Mouse (Mus musculus) ES-Bruce4 (cell line): ENCODE data around the gene Ccdc96. TPM values are rescaled to one million over a fixed set of nuclear protein-coding genes. Genes with fewer than 3 reads are reported as not detected.

Experiments used
- H3K27ac ChIP-seq: 2 replicates; pipeline ENCODE4 v1.5.1; 2012; ENCODE audit warnings: low read length, inconsistent platforms; ENCODE audit not compliant: insufficient read depth
- H3K27me3 ChIP-seq: 2 replicates; pipeline ENCODE4 v1.6.1; 2012; ENCODE audit warnings: mild to moderate bottlenecking, low read length, inconsistent platforms; ENCODE audit not compliant: control insufficient read depth, poor library complexity, insufficient read depth, severe bottlenecking
- H3K36me3 ChIP-seq: 2 replicates; pipeline ENCODE4 v1.6.1; 2012; ENCODE audit warnings: inconsistent platforms, mild to moderate bottlenecking, low read length, moderate library complexity; ENCODE audit not compliant: control insufficient read depth, poor library complexity, insufficient read depth, severe bottlenecking
- H3K4me1 ChIP-seq: one replicate; pipeline ENCODE4 v1.8.1; 2011; ENCODE audit warnings: low read length; ENCODE audit not compliant: control insufficient read depth, insufficient read depth
- H3K4me3 ChIP-seq: 2 replicates; pipeline ENCODE4 v1.5.1; 2011; ENCODE audit warnings: low read depth, mild to moderate bottlenecking, low read length
- H3K9ac ChIP-seq: 2 replicates; pipeline ENCODE4 v1.6.1; 2012; ENCODE audit warnings: low read depth, mild to moderate bottlenecking, inconsistent platforms; ENCODE audit not compliant: poor library complexity, severe bottlenecking
- H3K9me3 ChIP-seq: replicated peaks from 2 replicates; pipeline ENCODE4 v1.6.1; 2012; ENCODE audit warnings: mild to moderate bottlenecking, low read length, inconsistent platforms; ENCODE audit not compliant: control insufficient read depth, poor library complexity, insufficient read depth, severe bottlenecking
- CTCF ChIP-seq: IDR thresholded peaks from one replicate; pipeline ENCODE4 v1.8.1; 2011; ENCODE audit warnings: low read depth, low read length
- EP300 ChIP-seq: IDR thresholded peaks from 2 replicates; pipeline ENCODE4 v1.6.1; 2011; ENCODE audit warnings: low read depth, low read length; ENCODE audit not compliant: insufficient read depth
- POLR2A ChIP-seq: IDR thresholded peaks from one replicate; pipeline ENCODE4 v1.8.1; 2011; ENCODE audit warnings: low read length; ENCODE audit not compliant: insufficient read depth
- polyA plus RNA-seq: library from polyadenylated mRNA; stranded (reverse); fragments of >200 nt; gene quantifications from 2 replicates; pipeline ENCODE4 v1.2.4, GENCODE M21; 2011; ENCODE audit warnings: low read depth; ENCODE audit not compliant: missing spikeins, insufficient read depth, insufficient read length

Ccdc96 gene
- polyA plus RNA-seq, 1 experiment: 0.33 TPM

GRCm38 (mm10) chr5:36447872-36448271 lies 36.5 kb upstream of the Ccdc96 start:
- TF ChIP-seq POLR2A (no peak), EP300 (no peak), CTCF (no peak)
- H3K4me3 ChIP-seq: no peak overlapping the region
- H3K9me3 ChIP-seq: no peaks in the 10 kb centered on the region
- no peak overlapping the region for H3K9ac ChIP-seq
- H3K4me1 ChIP-seq: no peaks in the 10 kb centered on the region
- H3K36me3 ChIP-seq: no peaks in the 10 kb centered on the region
- no peaks in the 10 kb centered on the region for H3K27me3 ChIP-seq
- H3K27ac ChIP-seq: no peak overlapping the region

- Histone ChIP-seq H3K27ac (no peak overlapping the region), H3K4me1 (no peaks in the 10 kb centered on the region), H3K4me3 (no peak overlapping the region), H3K9me3 (no peaks in the 10 kb centered on the region), H3K9ac (no peak overlapping the region), H3K36me3 (no peaks in the 10 kb centered on the region), H3K27me3 (no peaks in the 10 kb centered on the region)
- TF ChIP-seq EP300 (no peak), CTCF (no peak), POLR2A (no peak)
Measured at GRCm38 (mm10) chr5:36449710-36450358, 34.6 kb upstream of the Ccdc96 start.

DNA sequence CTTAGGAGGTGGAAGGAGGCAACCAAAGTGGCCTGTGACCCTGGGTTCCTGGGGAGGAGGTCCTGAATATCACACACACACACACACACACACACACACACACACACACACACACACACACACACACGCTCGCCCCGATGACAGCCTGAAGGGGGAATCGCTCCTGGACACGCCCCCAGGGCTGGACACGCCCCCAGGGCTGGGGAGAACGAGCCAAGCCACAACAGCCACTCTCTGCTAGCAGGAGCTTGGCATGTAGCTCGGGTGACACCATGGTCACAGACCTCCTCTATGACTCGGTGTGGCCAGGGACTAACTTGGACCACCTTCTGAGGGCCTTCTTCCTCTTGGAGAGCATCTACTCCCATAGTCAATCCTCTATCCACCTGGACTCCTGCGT lies 33.3 kb upstream of the Ccdc96 start:
- TF ChIP-seq POLR2A (no peak), EP300 (no peak), CTCF (no peak)
- Histone ChIP-seq H3K27me3 (no peaks in the 10 kb centered on the region), H3K9me3 (no peaks in the 10 kb centered on the region), H3K4me3 (no peak overlapping the region), H3K9ac (no peak overlapping the region), H3K36me3 (no peaks in the 10 kb centered on the region), H3K27ac (no peak overlapping the region), H3K4me1 (no peaks in the 10 kb centered on the region)

GRCm38 (mm10) chr5:36451872-36452389 lies 32.5 kb upstream of the Ccdc96 start:
- Histone ChIP-seq H3K9me3 (no peaks in the 10 kb centered on the region), H3K4me1 (no peaks in the 10 kb centered on the region), H3K27ac (no peak overlapping the region), H3K36me3 (no peaks in the 10 kb centered on the region), H3K4me3 (no peak overlapping the region), H3K9ac (no peak overlapping the region), H3K27me3 (no peaks in the 10 kb centered on the region)
- no peak for TF ChIP-seq CTCF
- no peak for TF ChIP-seq EP300
- TF ChIP-seq POLR2A: no peak

DNA sequence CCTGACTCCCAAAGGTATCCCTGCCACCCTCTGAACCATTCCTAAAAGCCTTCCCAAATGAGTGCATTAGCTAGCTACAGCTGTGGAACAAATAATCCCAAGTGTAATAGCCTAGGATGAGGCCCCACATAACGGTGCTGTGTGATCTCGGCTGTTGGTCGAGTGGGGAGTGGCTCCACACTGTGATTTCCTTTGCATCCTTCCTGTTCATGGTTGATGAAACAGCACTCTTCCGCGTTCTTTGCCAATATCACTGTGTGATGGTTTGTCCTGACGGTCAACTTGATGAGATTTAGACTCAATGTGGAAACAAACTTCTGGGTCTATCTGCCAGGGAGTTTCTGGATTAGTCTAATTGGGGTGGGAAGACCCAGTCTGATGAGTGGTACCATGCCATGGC lies 31.6 kb upstream of the Ccdc96 start:
- H3K27me3 ChIP-seq: no peaks in the 10 kb centered on the region
- H3K36me3 ChIP-seq: no peaks in the 10 kb centered on the region
- no peaks in the 10 kb centered on the region for H3K4me1 ChIP-seq
- TF ChIP-seq EP300 (no peak), POLR2A (no peak), CTCF (no peak)
- H3K27ac ChIP-seq: no peak overlapping the region
- H3K4me3 ChIP-seq: no peak overlapping the region
- H3K9me3 ChIP-seq: no peaks in the 10 kb centered on the region
- H3K9ac ChIP-seq: no peak overlapping the region

- Histone ChIP-seq H3K36me3 (no peaks in the 10 kb centered on the region), H3K27me3 (no peaks in the 10 kb centered on the region), H3K4me1 (no peaks in the 10 kb centered on the region), H3K9me3 (no peaks in the 10 kb centered on the region), H3K9ac (no peak overlapping the region), H3K4me3 (no peak overlapping the region), H3K27ac (no peak overlapping the region)
- TF ChIP-seq POLR2A (no peak), EP300 (no peak), CTCF (no peak)
Measured at GRCm38 (mm10) chr5:36457706-36458105, 26.7 kb upstream of the Ccdc96 start.
